Mouse (Mus musculus): ENCODE data around the gene Surf2. TPM values are rescaled to one million over a fixed set of nuclear protein-coding genes. Genes with fewer than 3 reads are reported as not detected.

Gene Surf2
- total RNA-seq, 2 experiments from 2014 or later = 14.4 to 15.0 TPM

- ATAC-seq (replicated peaks; ENCODE audit: low FRiP score, poor library complexity, severe bottlenecking) = no peak
Measured at GRCm38 (mm10) chr2:26913416-26914147, 2.6 kb upstream of the Surf2 start.

GRCm38 (mm10) chr2:26914148-26914941 lies 1.8 kb upstream of the Surf2 start:
- no peak for ATAC-seq (replicated peaks; ENCODE audit: low FRiP score, poor library complexity, severe bottlenecking)

- peak; percentile 40 for ATAC-seq (replicated peaks; ENCODE audit: low FRiP score, poor library complexity, severe bottlenecking)
Measured at GRCm38 (mm10) chr2:26916738-26917137, 571 bp downstream of the Surf2 start.

GRCm38 (mm10) chr2:26919684-26920083 lies 3.5 kb downstream of the Surf2 start:
- no peak for ATAC-seq (replicated peaks; ENCODE audit: low FRiP score, poor library complexity, severe bottlenecking)

- ATAC-seq (replicated peaks; ENCODE audit: low FRiP score, poor library complexity, severe bottlenecking) = no peak
Measured at GRCm38 (mm10) chr2:26920190-26920855, 4.2 kb downstream of the Surf2 start.

GRCm38 (mm10) chr2:26921784-26922183 lies 5.6 kb downstream of the Surf2 start:
- no peak for ATAC-seq (replicated peaks; ENCODE audit: low FRiP score, poor library complexity, severe bottlenecking)

GRCm38 (mm10) chr2:26927745-26928476 lies 11.7 kb downstream of the Surf2 start:
- ATAC-seq (replicated peaks; ENCODE audit: low FRiP score, poor library complexity, severe bottlenecking) = no peak

- peak; percentile 53 for ATAC-seq (replicated peaks; ENCODE audit: low FRiP score, poor library complexity, severe bottlenecking)
Measured at GRCm38 (mm10) chr2:26930390-26930789, 14.2 kb downstream of the Surf2 start.

GRCm38 (mm10) chr2:26932473-26933303 lies 16.5 kb downstream of the Surf2 start:
- ATAC-seq (replicated peaks; ENCODE audit: low FRiP score, poor library complexity, severe bottlenecking) = peak; percentile 33

GRCm38 (mm10) chr2:26933304-26934055 lies 17.3 kb downstream of the Surf2 start, which contains the start of the genes Surf4 and Stkld1:
TSS of gene Surf4 (minus strand) at chr2:26933928.
TSS of gene Stkld1 (plus strand) at chr2:26934047.
- ATAC-seq (replicated peaks; ENCODE audit: low FRiP score, poor library complexity, severe bottlenecking) = peak; percentile 87

- no peak for ATAC-seq (replicated peaks; ENCODE audit: low FRiP score, poor library complexity, severe bottlenecking)
Measured at GRCm38 (mm10) chr2:26935286-26935685, 19.1 kb downstream of the Surf2 start.

GRCm38 (mm10) chr2:26936425-26936824 lies 20.3 kb downstream of the Surf2 start:
- no peak for ATAC-seq (replicated peaks; ENCODE audit: low FRiP score, poor library complexity, severe bottlenecking)

GRCm38 (mm10) chr2:26941539-26941938 lies 25.4 kb downstream of the Surf2 start:
- ATAC-seq (replicated peaks; ENCODE audit: low FRiP score, poor library complexity, severe bottlenecking) = no peak

GRCm38 (mm10) chr2:26943253-26943652 lies 27.1 kb downstream of the Surf2 start:
- no peak for ATAC-seq (replicated peaks; ENCODE audit: low FRiP score, poor library complexity, severe bottlenecking)

GRCm38 (mm10) chr2:26950411-26950810 lies 34.2 kb downstream of the Surf2 start:
- no peak for ATAC-seq (replicated peaks; ENCODE audit: low FRiP score, poor library complexity, severe bottlenecking)

GRCm38 (mm10) chr2:26951346-26951905 lies 35.3 kb downstream of the Surf2 start:
- no peak for ATAC-seq (replicated peaks; ENCODE audit: low FRiP score, poor library complexity, severe bottlenecking)

GRCm38 (mm10) chr2:26952193-26952592 lies 36.0 kb downstream of the Surf2 start:
- no peak for ATAC-seq (replicated peaks; ENCODE audit: low FRiP score, poor library complexity, severe bottlenecking)

- ATAC-seq (replicated peaks; ENCODE audit: low FRiP score, poor library complexity, severe bottlenecking) = no peak
Measured at GRCm38 (mm10) chr2:26952866-26953265, 36.7 kb downstream of the Surf2 start.

All from erythroblast, adult 5-6 weeks (primary cell).